Mouse (Mus musculus): ENCODE data around the gene Cntn4. TPM values are rescaled to one million over a fixed set of nuclear protein-coding genes. Genes with fewer than 3 reads are reported as not detected.

Cntn4 gene
- total RNA-seq, 1 experiment from 2014 or later: not detected

DNA sequence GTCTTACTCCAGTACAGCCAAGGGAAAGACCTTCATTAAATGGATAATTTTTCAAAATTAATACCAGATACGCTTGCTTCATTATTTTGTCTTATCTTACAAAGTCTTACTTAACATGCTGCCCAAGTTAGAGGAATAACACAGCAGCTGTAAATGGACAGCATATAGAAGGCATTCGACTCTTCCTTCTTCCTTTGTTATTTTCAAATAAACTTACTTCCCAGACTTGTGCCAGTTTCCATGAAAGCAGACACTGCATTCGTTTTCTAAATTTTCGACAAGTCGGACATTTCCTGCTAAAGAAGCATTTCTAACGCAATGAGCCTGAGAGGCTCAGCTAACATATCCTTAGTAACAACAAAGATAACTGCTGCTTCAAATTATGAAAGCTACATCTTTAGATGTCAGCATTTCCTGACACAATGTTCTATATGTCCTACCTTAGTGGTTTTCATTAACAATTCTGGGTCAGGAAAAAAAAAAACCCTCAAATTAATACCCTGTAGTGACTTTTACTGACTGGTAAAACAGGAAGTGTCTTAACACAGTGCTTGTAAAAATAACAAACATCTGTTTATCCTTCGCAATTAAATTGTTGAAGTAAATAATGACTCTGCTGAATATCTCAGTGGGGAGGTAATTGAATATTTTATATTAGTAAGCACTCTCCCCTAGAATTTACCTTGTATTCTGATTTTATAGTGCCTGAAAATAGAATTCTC, 1068.4 kb downstream of the Cntn4 start:
- ATAC-seq (replicated peaks; ENCODE audit: low read depth, poor library complexity, severe bottlenecking): no peak

DNA sequence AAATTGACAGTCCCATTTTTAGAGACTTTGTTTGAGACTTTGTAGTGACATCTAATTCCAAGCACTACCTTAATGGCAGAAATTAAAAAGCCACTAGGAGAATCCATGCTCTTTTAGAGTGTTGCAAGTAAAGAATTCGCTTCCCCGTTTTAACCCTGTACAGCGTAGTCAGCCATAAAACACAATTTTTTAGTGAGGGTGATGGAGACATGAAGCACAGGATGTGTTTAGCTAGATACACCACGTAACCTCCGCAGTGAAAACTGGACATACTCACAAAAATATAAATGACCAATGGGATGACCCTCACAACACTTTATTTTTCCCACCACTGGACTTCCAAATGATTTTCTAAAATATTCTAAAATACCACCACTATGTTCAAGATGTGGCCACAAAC, 1069.8 kb downstream of the Cntn4 start:
- no peak for ATAC-seq (replicated peaks; ENCODE audit: low read depth, poor library complexity, severe bottlenecking)

DNA sequence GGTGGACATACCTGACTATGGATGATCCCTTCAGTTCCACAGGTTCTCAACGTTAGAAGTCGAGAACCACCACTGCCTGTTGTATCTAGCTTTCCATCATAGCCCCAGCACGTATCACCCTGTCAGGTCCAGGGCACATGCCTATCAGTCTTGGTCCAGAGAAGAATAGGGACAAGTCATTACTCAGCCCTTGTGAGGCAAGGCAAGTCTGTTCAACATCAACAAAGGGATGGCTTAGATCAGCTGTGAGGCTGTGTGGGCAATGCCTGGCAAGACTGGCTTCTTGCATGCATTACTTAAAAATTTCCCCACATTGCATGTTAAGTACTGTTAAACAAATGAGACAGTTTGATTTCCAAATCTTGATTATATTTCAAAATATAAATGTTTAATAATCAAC, 1070.3 kb downstream of the Cntn4 start:
- no peak for ATAC-seq (replicated peaks; ENCODE audit: low read depth, poor library complexity, severe bottlenecking)

All from common myeloid progenitor, adult 5-6 weeks (primary cell).